Mouse (Mus musculus) forebrain, embryonic 11.5 days (tissue): ENCODE results near the gene Nbr1. TPM values are rescaled to one million over a fixed set of nuclear protein-coding genes. Genes with fewer than 3 reads are reported as not detected.

Experiments used
- polyA plus RNA-seq: library from polyadenylated mRNA; unstranded; fragments of >200 nt; fragmentation: Nextera tagmentation; extraction: Ambion mirVana; gene quantifications from 2 replicates; pipeline ENCODE4 v1.2.1, GENCODE M21; 2014

Nbr1 gene
- polyA plus RNA-seq, 1 experiment from 2014 or later, result 97.1 TPM

Other genes starting within 250 kb of the Nbr1 start
- gene Becn1, start 249.9 kb upstream of the Nbr1 start, polyA plus RNA-seq, result 159 and 165 TPM in 2 replicates
- gene Psme3, start 235.9 kb upstream of the Nbr1 start, polyA plus RNA-seq, result 189 and 193 TPM in 2 replicates
- 2.8 and 3.1 TPM in 2 replicates for gene Aoc2, start 227.1 kb upstream of the Nbr1 start, polyA plus RNA-seq
- gene Aoc3, start 221.5 kb upstream of the Nbr1 start, polyA plus RNA-seq, result not detected in 2 replicates
- gene G6pc, start 184.6 kb upstream of the Nbr1 start, polyA plus RNA-seq, result not detected in 2 replicates
- 101 and 111 TPM in 2 replicates for gene Aarsd1, start 134.5 kb upstream of the Nbr1 start, polyA plus RNA-seq
- gene Gm27029, start 127.4 kb upstream of the Nbr1 start, polyA plus RNA-seq, result 8.2 and 9.5 TPM in 2 replicates
- 22.5 and 24.5 TPM in 2 replicates for gene Rundc1, start 127.1 kb upstream of the Nbr1 start, polyA plus RNA-seq
- gene Ptges3l, start 126.8 kb upstream of the Nbr1 start, polyA plus RNA-seq, result 1.6 and 2.7 TPM in 2 replicates
- 370 and 424 TPM in 2 replicates for gene Rpl27, start 109.9 kb upstream of the Nbr1 start, polyA plus RNA-seq
- gene Ifi35, start 103.7 kb upstream of the Nbr1 start, polyA plus RNA-seq, result 3.8 and 3.9 TPM in 2 replicates
- gene Rnd2, start 87.2 kb upstream of the Nbr1 start, polyA plus RNA-seq, result 43.5 and 49.0 TPM in 2 replicates
- gene Vat1, start 85.9 kb upstream of the Nbr1 start, polyA plus RNA-seq, result 47.0 and 51.4 TPM in 2 replicates
- gene Brca1, start 194 bp upstream of the Nbr1 start, polyA plus RNA-seq, result 27.8 and 32.1 TPM in 2 replicates
- gene Tmem106a, start 30.1 kb downstream of the Nbr1 start, polyA plus RNA-seq, result 3.0 and 3.3 TPM in 2 replicates
- gene Gm11634, start 47.1 kb downstream of the Nbr1 start, polyA plus RNA-seq, result 0.44 TPM in 1 of 2 replicates, not detected in the other
- 45.6 and 50.7 TPM in 2 replicates for gene Rdm1, start 75.0 kb downstream of the Nbr1 start, polyA plus RNA-seq
- gene Arl4d, start 113.4 kb downstream of the Nbr1 start, polyA plus RNA-seq, result 8.0 and 10.6 TPM in 2 replicates
- gene Dhx8, start 180.8 kb downstream of the Nbr1 start, polyA plus RNA-seq, result 43.6 and 46.4 TPM in 2 replicates
- 7.6 and 10.4 TPM in 2 replicates for gene Etv4, start 233.2 kb downstream of the Nbr1 start, polyA plus RNA-seq